Mouse (Mus musculus) heart, postnatal 14 days (tissue): Measurements from ENCODE around the gene Shf. TPM values are rescaled to one million over a fixed set of nuclear protein-coding genes. Genes with fewer than 3 reads are reported as not detected.

Source experiments
- DNase-seq, 2 experiments: peaks; one replicate each; pipeline ENCODE4 v3.0.0; 2021 to 2022
- intact Hi-C: fragments of 180-260 bp; cut with DNase I; formaldehyde crosslinking; loops from one replicate; pipeline ENCODE4 v1.15.1; 2025
- total RNA-seq, 2 experiments: library from RNA; stranded (reverse); gene quantifications; 2 replicates each; pipeline ENCODE4 v1.2.3; 2021

Shf gene
- total RNA-seq, 2 experiments from 2014 or later = 4.9 to 6.2 TPM

DNA sequence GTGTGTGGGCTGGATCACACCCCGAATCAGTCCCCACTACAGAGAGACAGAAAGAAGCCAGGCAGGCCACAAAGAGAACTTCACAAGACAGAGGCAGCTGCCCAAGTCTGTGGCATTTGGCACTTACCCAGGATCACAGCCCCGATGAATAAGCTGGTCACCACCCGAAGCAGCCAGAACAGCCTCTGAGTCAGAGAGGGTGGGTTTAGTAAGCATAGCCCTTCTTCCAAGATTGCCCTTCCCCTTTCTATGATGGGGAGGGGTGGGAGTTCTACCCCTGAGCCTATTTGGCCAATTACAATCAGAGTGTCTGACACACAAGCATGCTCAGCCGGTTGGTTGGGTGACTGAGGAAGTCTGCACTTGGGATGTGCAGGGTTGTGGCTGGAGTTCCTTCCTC, 62.8 kb downstream of the Shf start:
- DNase-seq = no peak
- intact Hi-C loops = no loop called here

DNA sequence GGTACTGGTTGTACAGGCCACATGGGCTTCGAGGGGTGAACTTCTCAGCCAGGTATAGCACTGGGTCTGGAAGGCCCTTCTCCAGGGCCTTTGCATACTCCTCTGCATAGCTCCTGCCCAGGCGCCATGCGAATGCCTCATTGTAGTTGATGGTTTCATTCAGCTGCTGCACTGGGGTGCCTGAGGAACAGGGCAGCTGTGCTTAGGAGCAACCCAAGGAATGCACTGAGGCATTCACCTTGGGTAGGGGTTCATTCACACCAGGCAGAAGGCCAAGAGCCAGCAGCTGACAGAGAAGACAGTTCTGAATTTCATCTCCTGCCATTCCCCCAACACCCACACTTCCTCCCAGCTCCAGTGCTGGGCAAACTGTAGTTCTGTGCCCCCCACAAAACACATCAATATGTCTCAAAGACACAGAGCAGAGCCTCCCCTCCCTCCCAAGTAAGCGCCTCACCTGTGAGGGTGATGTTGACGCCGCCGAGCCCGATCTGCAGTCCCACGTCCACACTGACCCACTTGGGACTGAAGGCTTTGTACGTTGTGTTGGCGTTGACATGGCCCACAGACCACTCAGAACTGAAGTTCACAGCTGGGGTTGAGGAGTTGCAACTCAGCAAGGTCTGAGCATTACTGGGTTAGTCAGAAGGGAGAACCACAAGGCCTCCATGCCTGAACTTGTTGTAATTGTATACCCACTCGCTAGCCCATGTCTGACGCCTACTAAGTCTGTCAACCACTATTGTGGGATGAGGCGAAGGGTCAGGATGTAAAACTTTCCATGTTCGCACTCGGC, 63.7 kb downstream of the Shf start:
- intact Hi-C loops = no loop called here
- DNase-seq = no peak

DNA sequence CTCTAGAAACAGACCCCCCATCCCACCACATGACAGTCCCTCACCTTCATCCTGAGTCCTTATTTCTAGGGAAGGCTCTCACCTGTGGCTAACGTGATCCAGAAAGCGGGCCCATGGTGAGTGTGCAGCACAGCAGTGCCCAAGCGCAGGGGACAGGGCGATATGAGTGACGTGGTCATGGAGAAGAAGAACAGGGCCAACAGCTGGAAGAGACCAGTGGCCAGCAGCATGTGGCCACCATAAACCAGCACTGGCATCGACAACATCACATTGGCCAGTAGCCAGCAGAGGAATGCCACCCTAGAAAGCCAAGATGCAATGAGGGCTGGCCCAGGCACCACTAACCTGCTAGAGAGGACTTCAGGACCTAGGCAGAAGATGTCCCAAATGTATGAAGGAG, 64.4 kb downstream of the Shf start:
- intact Hi-C loops = loop anchor here (5.0 kb wide), 1 partner anchor 57 kb away; no protein-coding TSS in a partner anchor
- no peak for DNase-seq

DNA sequence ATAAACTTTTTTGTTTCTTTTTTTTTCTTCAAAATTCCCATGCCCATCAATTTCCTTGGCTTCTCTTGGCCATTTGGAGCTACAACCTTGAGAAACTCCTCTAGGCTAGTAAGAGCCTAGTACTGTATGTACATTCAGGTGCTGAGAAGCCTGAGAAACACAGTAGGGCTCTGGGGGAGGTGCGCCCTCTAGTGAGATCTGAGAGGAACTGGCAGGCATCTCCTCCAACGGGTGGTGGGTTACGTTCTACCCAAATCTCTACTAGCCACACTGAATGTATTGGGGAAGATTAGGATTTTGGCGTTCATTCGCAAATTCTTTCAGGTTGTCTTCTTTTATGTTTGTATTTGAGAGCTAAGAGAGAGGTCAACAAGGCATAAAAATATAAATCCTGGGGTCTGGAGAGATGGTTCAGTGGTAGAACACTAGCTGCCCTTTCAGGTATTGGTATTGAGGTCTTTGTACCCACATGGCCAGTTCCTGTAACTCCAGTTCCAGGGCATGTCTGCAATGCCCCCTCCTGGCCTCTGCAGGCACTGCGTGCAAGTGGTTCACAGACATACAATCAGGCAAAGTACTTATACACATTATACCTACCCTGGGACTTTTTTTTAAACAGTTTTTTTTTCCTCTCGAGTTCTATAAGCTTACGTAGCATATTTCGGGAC, 66.3 kb downstream of the Shf start:
- intact Hi-C loops = loop anchor here (2.0 to 5.0 kb wide), 2 partner anchors 55 to 108 kb away; no protein-coding TSS in a partner anchor
- DNase-seq = peak; percentile 62 to 71

GRCm38 (mm10) chr2:122301921-122302573, 66.9 kb downstream of the Shf start:
- DNase-seq = no peak
- intact Hi-C loops = loop anchor here (2.0 to 5.0 kb wide), 2 partner anchors 55 to 107 kb away; no protein-coding TSS in a partner anchor

- DNase-seq = peak; percentile 19 to 27
- intact Hi-C loops = loop anchor here (5.0 kb wide), 1 partner anchor 54 kb away; no protein-coding TSS in a partner anchor
These were observed 67.7 kb downstream of the Shf start for GRCm38 (mm10) chr2:122301081-122301920.

GRCm38 (mm10) chr2:122300656-122301020, 68.3 kb downstream of the Shf start:
- no peak for DNase-seq
- intact Hi-C loops = loop anchor here (5.0 kb wide), 1 partner anchor 53 kb away; no protein-coding TSS in a partner anchor

DNA sequence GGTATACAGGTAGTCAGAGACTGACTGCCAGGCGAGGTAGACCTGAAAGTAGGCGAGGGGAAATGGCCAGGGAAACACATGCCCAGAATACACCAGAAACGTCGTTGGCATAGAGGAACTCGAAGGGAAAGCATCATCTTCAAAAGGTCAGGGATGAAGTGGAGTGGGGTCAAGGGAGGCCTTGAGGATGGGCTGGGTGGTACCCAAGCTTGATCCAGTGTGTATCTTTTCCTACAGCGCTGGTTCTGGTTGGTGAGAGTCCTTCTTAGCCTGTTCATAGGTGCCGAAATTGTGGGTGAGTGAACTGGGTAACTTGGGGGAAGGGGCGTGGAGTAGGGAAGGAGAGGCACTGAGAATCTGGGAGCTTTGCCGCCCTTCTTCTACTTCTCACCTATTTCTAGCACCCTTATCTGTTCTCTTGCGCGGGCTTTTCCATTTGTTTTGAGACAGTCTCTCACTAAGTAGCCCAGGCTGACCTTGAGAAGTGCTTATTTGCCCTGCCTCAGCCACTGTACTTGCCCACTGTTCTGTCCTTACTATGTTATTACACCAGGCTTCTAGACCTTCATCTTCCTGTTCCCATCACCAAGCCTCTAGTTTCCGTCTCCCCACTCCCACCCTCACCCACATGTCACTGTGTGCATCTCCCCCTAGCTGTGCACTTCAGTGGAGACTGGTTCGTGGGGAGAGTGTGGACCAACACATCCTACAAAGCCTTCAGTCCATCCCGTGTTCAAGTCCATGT, 68.9 kb downstream of the Shf start:
- intact Hi-C loops = loop anchor here (5.0 kb wide), 1 partner anchor 53 kb away; no protein-coding TSS in a partner anchor
- DNase-seq = no peak

Other genes with a start within 250 kb of the Shf start
- gene B2m, start 221.5 kb downstream of the Shf start, total RNA-seq = 100 to 1,000 TPM; 116 to 127 TPM
- not detected for gene Trim69, start 208.5 kb downstream of the Shf start, total RNA-seq
- not detected for gene Patl2, start 183.0 kb downstream of the Shf start, total RNA-seq
- gene Terb2, start 182.9 kb downstream of the Shf start, total RNA-seq = not detected
- 10 to 100 TPM; 83.7 to 90.0 TPM for gene Sord, start 134.4 kb downstream of the Shf start, total RNA-seq
- gene Duox2, start 70.7 kb downstream of the Shf start, total RNA-seq = under 1 TPM; 0.41 to 0.57 TPM
- gene Duoxa2, start 70.3 kb downstream of the Shf start, total RNA-seq = under 1 TPM; 0.17 TPM
- gene Duoxa1, start 55.4 kb downstream of the Shf start, total RNA-seq = under 1 TPM; 0.19 to 0.56 TPM
- gene Duox1, start 53.5 kb downstream of the Shf start, total RNA-seq = under 1 TPM; 0.24 to 0.37 TPM
- 10 to 100 TPM; 27.7 to 30.3 TPM for gene Slc28a2, start 57.3 kb upstream of the Shf start, total RNA-seq
- under 1 TPM; 0.45 to 0.78 TPM for gene Gm14085, start 115.8 kb upstream of the Shf start, total RNA-seq
- 1 to 10 TPM; 5.3 to 6.3 TPM for gene Gatm, start 242.1 kb upstream of the Shf start, total RNA-seq